Mouse (Mus musculus): ENCODE results near the gene Ust. TPM values are rescaled to one million over a fixed set of nuclear protein-coding genes. Genes with fewer than 3 reads are reported as not detected.

The Ust gene
- polyA plus RNA-seq, 1 experiment from 2014 or later: 10.7 TPM

DNA sequence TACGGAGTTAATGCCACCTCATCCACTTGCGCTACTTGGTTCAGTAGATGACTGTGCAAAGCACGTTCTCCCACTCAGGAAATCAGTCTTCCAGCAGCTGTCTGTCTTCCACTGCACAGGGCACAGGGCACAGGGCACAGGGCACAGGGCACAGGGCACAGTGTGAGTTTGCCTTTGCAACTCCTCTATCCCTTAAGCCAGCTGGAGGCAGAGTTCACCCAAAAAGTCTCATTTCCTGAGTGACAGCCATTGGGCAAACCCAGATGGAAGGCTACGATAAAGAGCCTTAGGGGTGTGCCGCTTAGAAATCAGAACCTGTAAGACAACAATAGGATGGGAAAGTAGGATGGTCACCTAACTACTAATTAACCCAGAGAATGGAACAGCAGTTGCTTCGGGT, 322.9 kb downstream of the Ust start:
- 58% methylated on average over 6 of the region's 6 CpGs for WGBS
- no peaks in the 10 kb centered on the region for H3K27me3 ChIP-seq (ENCODE audit: control insufficient read depth, insufficient read depth, low read length)
- H3K4me1 ChIP-seq (replicated peaks; ENCODE audit: control insufficient read depth, insufficient read depth, low read length): no peaks in the 10 kb centered on the region
- no peak for DNase-seq (ENCODE audit: low spot score)
- H3K4me2 ChIP-seq (replicated peaks): no peak overlapping the region
- no peak for ATAC-seq (ENCODE audit: low FRiP score)
- no peak overlapping the region for H3K4me3 ChIP-seq (replicated peaks; ENCODE audit: low read length)
- no peak overlapping the region for H3K9ac ChIP-seq
- no peak overlapping the region for H3K27ac ChIP-seq
- H3K36me3 ChIP-seq (replicated peaks; ENCODE audit: control insufficient read depth, insufficient read depth): no peaks in the 10 kb centered on the region
- no peaks in the 10 kb centered on the region for H3K9me3 ChIP-seq (ENCODE audit: control insufficient read depth, low read length)

DNA sequence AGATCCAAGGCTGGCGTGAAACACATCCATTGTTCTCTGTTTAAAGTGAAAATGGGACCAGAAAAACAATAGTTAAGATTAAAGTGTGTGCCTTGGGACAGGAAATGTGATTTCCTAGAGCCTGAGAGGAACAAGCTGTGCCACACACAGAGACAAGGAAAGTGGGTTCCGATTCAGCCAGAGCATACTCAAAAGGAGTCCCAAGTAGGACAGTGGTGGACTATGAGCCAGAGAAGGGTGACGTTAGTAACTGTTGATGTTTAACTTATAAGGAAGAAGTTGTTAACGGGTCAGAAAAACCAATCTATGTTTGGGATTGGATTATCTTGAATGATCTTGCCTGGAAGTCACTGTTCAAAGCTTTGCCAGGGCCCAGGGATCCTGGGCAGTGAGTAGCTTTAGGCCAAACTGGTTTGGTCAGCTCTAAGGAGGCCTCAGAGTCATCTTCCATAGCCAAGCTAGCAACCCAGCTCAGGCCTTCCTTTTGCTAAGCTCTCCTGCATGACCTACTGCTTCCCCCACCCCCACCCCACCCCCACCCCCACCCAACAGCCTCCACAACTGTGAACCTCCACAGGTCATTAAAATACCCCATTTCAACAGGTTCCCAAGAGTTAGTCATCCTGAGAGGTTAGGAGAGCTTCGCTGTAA, 329.2 kb downstream of the Ust start:
- DNase-seq (ENCODE audit: low spot score) (no peak), ATAC-seq (ENCODE audit: low FRiP score) (no peak)
- WGBS: 89% methylated on average over 5 of the region's 5 CpGs
- Histone ChIP-seq H3K4me2 (replicated peaks) (no peak overlapping the region), H3K4me1 (replicated peaks; ENCODE audit: control insufficient read depth, insufficient read depth, low read length) (no peaks in the 10 kb centered on the region), H3K4me3 (replicated peaks; ENCODE audit: low read length) (no peak overlapping the region), H3K27ac (no peak overlapping the region), H3K9ac (no peak overlapping the region), H3K36me3 (replicated peaks; ENCODE audit: control insufficient read depth, insufficient read depth) (no peaks in the 10 kb centered on the region), H3K9me3 (ENCODE audit: control insufficient read depth, low read length) (no peaks in the 10 kb centered on the region), H3K27me3 (ENCODE audit: control insufficient read depth, insufficient read depth, low read length) (no peaks in the 10 kb centered on the region)

DNA sequence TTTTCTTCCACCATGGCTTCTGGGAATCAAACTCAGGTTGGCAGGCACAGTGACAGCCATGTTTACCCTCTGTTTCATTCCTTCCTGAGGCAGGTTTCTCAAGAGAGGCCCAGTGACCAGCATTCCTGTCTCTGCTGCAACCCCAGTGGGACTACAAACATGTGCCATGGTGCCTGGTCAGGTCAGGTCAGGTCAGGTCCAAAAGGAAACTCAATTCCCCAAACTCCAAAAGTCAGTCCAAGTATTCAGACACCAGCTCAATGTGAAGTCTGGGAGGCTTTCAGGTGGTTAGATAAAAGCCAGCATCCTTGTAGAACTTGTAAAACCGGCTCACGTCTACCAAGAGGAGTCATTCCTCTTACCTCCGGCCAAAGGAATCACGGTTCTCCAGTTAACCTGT, 333.0 kb downstream of the Ust start:
- H3K36me3 ChIP-seq (replicated peaks; ENCODE audit: control insufficient read depth, insufficient read depth): no peaks in the 10 kb centered on the region
- no peak overlapping the region for H3K27ac ChIP-seq
- no peaks in the 10 kb centered on the region for H3K27me3 ChIP-seq (ENCODE audit: control insufficient read depth, insufficient read depth, low read length)
- DNase-seq (ENCODE audit: low spot score) (no peak), ATAC-seq (ENCODE audit: low FRiP score) (no peak)
- H3K4me3 ChIP-seq (replicated peaks; ENCODE audit: low read length): no peak overlapping the region
- H3K9ac ChIP-seq: no peak overlapping the region
- no peaks in the 10 kb centered on the region for H3K9me3 ChIP-seq (ENCODE audit: control insufficient read depth, low read length)
- 95% methylated on average over 4 of the region's 4 CpGs for WGBS
- H3K4me2 ChIP-seq (replicated peaks): no peak overlapping the region
- no peaks in the 10 kb centered on the region for H3K4me1 ChIP-seq (replicated peaks; ENCODE audit: control insufficient read depth, insufficient read depth, low read length)

DNA sequence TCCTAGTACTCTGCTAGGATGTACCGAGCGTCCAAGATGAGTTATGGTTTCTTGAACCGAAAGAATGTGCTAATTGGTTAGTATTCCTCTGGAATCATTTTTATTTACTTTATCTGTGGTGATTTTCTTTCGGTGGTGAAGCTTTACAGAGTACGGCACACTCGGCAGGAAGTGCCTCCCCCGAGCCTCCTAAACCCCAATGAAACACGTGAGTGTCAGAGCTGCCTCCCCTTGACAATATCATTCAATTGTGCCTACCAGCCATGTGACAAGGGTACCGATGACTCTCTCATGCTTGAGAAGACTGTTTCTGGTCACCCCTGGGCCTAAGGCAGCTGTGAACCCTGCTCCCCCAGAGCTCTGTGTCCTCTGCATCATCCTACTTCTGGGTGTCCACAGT, 333.9 kb downstream of the Ust start:
- WGBS: 81% methylated on average over 9 of the region's 9 CpGs
- Histone ChIP-seq H3K9me3 (ENCODE audit: control insufficient read depth, low read length) (no peaks in the 10 kb centered on the region), H3K27me3 (ENCODE audit: control insufficient read depth, insufficient read depth, low read length) (no peaks in the 10 kb centered on the region), H3K36me3 (replicated peaks; ENCODE audit: control insufficient read depth, insufficient read depth) (no peaks in the 10 kb centered on the region), H3K4me2 (replicated peaks) (no peak overlapping the region), H3K9ac (no peak overlapping the region), H3K4me1 (replicated peaks; ENCODE audit: control insufficient read depth, insufficient read depth, low read length) (no peaks in the 10 kb centered on the region), H3K4me3 (replicated peaks; ENCODE audit: low read length) (no peak overlapping the region), H3K27ac (no peak overlapping the region)
- ATAC-seq (ENCODE audit: low FRiP score): no peak
- DNase-seq (ENCODE audit: low spot score): no peak

DNA sequence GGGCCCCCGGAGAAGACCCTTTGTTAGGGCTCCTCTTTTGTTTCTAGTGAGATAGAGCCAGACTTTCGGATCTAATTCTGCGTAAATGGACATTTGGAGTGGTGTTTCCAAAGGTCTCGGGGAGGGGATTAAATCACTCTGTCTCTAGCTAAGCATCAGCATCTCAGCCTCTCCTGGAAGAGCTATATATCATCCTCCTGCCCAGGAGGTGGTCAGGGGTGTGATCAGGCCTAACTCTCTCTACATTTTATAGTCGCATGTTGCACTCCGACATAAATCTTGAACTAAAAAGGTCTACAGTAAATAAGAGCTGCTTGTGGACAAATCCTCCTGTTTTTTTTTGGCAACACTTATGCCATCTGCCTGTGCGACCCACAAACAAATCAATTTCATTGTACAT, 335.5 kb downstream of the Ust start:
- ATAC-seq (ENCODE audit: low FRiP score) (no peak), DNase-seq (ENCODE audit: low spot score) (no peak)
- WGBS: 72% methylated on average over 7 of the region's 7 CpGs
- Histone ChIP-seq H3K36me3 (replicated peaks; ENCODE audit: control insufficient read depth, insufficient read depth) (no peaks in the 10 kb centered on the region), H3K4me3 (replicated peaks; ENCODE audit: low read length) (no peak overlapping the region), H3K4me1 (replicated peaks; ENCODE audit: control insufficient read depth, insufficient read depth, low read length) (no peaks in the 10 kb centered on the region), H3K9me3 (ENCODE audit: control insufficient read depth, low read length) (no peaks in the 10 kb centered on the region), H3K4me2 (replicated peaks) (no peak overlapping the region), H3K9ac (no peak overlapping the region), H3K27ac (no peak overlapping the region), H3K27me3 (ENCODE audit: control insufficient read depth, insufficient read depth, low read length) (no peaks in the 10 kb centered on the region)

DNA sequence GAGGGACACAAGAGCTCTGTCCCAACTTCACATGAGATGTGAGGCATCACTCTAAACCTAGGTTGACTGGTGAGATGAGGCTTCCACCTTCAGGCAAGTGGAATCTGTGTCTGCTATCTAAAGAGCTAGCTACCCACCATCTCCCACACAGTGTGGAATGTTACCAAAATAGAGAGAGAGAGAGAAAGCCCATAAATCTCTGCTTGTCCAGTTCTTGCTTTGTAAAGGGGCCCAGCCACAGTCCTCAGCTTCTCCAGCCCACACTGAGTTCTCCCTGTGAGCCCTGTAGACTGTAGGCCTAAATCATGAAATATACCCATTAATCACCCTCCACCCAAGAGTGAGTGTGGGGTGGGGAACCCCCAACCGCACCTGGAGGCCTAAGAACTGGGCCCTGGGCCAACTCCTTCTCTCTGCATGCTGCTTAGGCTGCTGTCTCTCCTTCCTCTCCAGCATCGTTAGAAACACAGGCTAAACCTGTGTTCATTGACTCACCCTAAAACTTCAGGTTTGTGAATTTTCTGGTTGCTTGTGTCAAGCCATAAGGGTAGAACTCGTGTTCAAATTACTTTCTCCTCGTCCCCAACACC, 336.9 kb downstream of the Ust start:
- Histone ChIP-seq H3K9ac (no peak overlapping the region), H3K4me1 (replicated peaks; ENCODE audit: control insufficient read depth, insufficient read depth, low read length) (peaks cover 6% of the 10 kb centered on the region), H3K4me2 (replicated peaks) (no peak overlapping the region), H3K27ac (no peak overlapping the region), H3K27me3 (ENCODE audit: control insufficient read depth, insufficient read depth, low read length) (no peaks in the 10 kb centered on the region), H3K36me3 (replicated peaks; ENCODE audit: control insufficient read depth, insufficient read depth) (no peaks in the 10 kb centered on the region), H3K4me3 (replicated peaks; ENCODE audit: low read length) (no peak overlapping the region), H3K9me3 (ENCODE audit: control insufficient read depth, low read length) (no peaks in the 10 kb centered on the region)
- WGBS: 82% methylated on average over 4 of the region's 4 CpGs
- DNase-seq (ENCODE audit: low spot score): no peak
- no peak for ATAC-seq (ENCODE audit: low FRiP score)

DNA sequence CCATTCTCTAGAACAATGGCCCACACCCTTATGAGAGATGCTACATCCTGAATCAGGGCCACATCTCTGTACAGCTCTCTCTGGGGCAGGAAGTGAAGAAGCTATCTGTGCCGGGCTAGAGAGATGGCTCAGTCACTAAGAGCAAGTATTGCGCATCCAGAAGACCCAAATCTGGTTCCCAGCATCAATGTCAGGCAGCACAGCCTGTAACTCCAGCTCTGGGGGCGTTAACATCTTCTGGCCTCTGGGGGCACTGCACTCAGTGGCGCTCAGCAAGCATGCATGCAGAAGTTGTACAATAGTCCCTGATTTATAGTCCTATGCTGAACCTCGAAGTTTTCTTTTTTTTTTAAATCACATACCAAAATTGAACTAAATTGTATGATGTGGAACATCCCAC, 341.0 kb downstream of the Ust start:
- 76% methylated on average over 5 of the region's 5 CpGs for WGBS
- Histone ChIP-seq H3K4me1 (replicated peaks; ENCODE audit: control insufficient read depth, insufficient read depth, low read length) (peaks cover 26% of the 10 kb centered on the region), H3K9ac (no peak overlapping the region), H3K36me3 (replicated peaks; ENCODE audit: control insufficient read depth, insufficient read depth) (no peaks in the 10 kb centered on the region), H3K27me3 (ENCODE audit: control insufficient read depth, insufficient read depth, low read length) (no peaks in the 10 kb centered on the region), H3K4me2 (replicated peaks) (no peak overlapping the region), H3K4me3 (replicated peaks; ENCODE audit: low read length) (no peak overlapping the region), H3K9me3 (ENCODE audit: control insufficient read depth, low read length) (no peaks in the 10 kb centered on the region), H3K27ac (no peak overlapping the region)
- DNase-seq (ENCODE audit: low spot score): no peak
- ATAC-seq (ENCODE audit: low FRiP score): no peak

DNA sequence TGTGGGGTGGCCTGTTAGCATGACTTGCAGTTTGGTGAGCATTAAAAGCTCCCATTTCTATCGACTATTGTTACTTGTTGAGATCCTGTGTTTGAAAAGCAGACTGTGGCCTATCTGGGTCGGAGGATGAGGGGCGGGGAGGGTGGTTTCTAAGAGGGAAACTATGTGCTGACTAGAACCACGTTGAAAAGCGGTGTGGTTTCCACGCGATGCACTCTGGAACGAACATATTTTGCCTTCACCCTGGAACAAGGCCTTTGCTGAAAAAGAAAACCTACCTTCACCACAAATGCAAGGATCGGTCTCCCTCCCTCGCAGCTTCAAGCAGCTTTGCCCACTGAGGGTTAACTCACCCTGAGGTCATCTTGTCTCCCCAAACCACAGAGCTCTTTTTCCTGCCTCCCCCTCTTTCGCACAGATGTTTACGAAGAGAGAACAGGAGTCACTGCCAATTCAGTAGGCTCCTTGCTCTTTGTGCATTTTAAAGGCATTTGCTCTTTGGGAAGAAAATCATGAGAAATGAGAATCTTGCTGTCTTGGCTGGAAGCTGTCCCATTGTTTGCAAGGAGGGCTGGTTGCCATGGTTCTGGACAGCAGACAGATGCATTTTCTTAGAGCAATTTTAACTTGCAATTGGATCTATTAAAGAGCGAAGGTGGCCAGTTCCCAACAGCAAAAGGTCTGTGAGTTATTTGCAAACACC, 342.1 kb downstream of the Ust start:
- Histone ChIP-seq H3K9me3 (ENCODE audit: control insufficient read depth, low read length) (no peaks in the 10 kb centered on the region), H3K9ac (0 out of 2 replicates have a peak overlapping the region, but pooled peaks have one; percentile 6), H3K4me2 (replicated peaks) (no peak overlapping the region), H3K4me1 (replicated peaks; ENCODE audit: control insufficient read depth, insufficient read depth, low read length) (peaks cover 26% of the 10 kb centered on the region), H3K27ac (peak overlapping the region; percentile 38; the same call in 1 of the 2 replicates), H3K36me3 (replicated peaks; ENCODE audit: control insufficient read depth, insufficient read depth) (no peaks in the 10 kb centered on the region), H3K4me3 (replicated peaks; ENCODE audit: low read length) (no peak overlapping the region), H3K27me3 (ENCODE audit: control insufficient read depth, insufficient read depth, low read length) (no peaks in the 10 kb centered on the region)
- peak; percentile 50; the same call in 1 of the 2 replicates for ATAC-seq (ENCODE audit: low FRiP score)
- peak; percentile 31 for DNase-seq (ENCODE audit: low spot score)
- 30% methylated on average over 13 of the region's 13 CpGs for WGBS

DNA sequence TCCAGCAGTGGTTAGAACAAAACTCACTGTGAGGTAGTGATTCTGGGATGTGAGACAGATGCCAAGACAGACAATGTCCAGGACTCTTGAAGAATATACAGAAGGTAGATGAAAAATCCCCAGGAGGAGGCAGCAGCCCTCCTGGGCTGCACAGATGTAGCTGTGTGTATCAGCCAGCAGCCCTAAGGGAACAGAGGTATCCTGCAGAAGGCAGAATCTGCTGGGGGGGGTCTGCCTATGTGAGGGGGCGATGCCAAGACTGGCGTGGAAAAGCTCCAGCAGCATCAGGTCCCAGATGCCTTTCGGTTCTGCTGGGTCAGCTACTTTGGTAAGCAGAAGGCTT, 342.6 kb downstream of the Ust start:
- peaks cover 26% of the 10 kb centered on the region for H3K4me1 ChIP-seq (replicated peaks; ENCODE audit: control insufficient read depth, insufficient read depth, low read length)
- peak overlapping the region; percentile 38; the same call in 1 of the 2 replicates for H3K27ac ChIP-seq
- no peak for DNase-seq (ENCODE audit: low spot score)
- H3K4me2 ChIP-seq (replicated peaks): no peak overlapping the region
- no peaks in the 10 kb centered on the region for H3K36me3 ChIP-seq (replicated peaks; ENCODE audit: control insufficient read depth, insufficient read depth)
- ATAC-seq (ENCODE audit: low FRiP score): no peak
- no peak overlapping the region for H3K4me3 ChIP-seq (replicated peaks; ENCODE audit: low read length)
- H3K9me3 ChIP-seq (ENCODE audit: control insufficient read depth, low read length): no peaks in the 10 kb centered on the region
- 0 out of 2 replicates have a peak overlapping the region, but pooled peaks have one; percentile 6 for H3K9ac ChIP-seq
- H3K27me3 ChIP-seq (ENCODE audit: control insufficient read depth, insufficient read depth, low read length): no peaks in the 10 kb centered on the region
- WGBS: 60% methylated on average over 3 of the region's 3 CpGs

Measured in hindbrain, embryonic 14.5 days (tissue).